Mouse (Mus musculus) cerebellum, adult 9-11 months (tissue): ENCODE results near the gene Rpl18a.
A peak's percentile ranks its signal among the peaks of the same experiment; 100 is the strongest.

Source experiments
- DNase-seq: peaks from one replicate; pipeline ENCODE4 v3.0.0; 2022

Gene Rpl18a

DNA sequence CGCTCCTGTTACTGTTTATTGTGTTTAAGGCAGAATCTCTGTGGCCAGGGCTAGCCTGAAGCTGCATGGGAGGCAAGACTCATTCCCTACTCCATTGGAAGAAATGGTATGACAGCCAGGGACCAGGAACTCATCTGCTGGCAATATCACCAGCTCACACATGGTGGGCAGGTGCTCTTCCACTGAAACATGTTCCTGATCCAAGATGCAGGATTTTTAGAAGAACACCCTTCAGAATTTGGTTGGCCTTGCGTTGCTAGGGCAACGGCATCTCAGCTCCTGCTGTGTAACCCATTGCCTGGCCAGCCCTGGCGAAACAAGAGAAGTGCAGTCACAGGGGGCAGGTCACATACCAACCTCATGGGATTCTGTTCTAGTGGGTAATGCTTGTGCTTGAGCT, 17.7 kb downstream of the Rpl18a start:
- peak; percentile 84 for DNase-seq

DNA sequence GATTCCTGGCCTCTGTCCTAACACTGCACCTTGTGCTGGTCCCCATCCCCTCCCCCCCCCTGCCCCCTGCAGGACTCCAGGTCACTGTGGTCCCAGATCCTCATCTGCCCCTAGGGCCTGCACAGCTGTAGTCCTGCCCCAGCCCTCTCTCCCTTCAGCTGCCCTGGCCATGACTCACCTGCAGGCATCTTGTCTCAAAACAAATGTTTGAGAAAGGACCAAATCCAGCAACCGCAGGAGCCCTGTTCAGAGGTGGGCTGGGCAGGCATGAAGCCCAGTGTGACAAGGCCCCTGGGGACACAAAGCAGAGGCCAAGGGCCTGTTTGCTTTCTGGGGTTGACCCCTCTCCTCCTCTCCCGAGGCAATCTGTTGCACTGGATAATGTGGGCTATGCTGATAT, 19.0 kb downstream of the Rpl18a start:
- DNase-seq: no peak

DNA sequence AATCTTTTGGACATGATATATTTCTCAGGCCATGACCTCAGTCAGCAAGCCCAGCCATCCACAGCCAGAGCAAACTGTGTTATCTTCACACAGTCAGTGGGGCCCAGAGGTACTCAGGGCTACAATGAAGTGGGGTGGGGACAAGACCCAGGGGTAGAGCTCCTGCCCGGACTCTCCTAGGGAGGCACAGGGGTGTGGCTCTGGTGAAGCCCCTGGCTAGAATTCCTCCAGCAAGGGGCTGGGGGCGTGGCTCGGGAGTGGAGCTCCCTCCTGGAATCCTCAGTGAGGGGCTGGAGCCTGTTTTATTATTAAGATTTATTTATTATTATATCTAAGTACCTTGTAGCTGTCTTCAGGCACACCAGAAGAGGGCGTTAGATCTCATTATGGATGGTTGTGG, 20.8 kb downstream of the Rpl18a start:
- DNase-seq: no peak

DNA sequence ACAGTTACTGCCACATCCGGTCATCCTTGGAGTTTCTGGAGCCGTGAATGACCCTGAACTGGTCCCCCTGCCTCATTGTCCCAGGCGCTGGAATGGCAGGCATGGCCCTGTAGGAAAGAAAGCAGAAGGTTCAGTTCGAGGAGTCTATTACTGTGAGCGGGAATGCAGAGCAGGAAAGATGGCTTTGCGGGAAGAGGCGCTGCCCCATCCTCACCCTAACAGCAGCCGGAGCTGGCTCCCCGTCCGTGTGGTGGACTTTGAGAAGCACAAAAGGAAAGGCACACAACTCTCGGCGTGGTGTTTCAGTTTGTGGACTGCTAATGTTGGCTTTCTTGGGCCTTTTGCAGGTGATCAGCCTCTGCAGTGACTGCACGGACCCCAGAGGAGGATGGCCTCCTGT, 22.8 kb downstream of the Rpl18a start:
- DNase-seq: peak; percentile 54

DNA sequence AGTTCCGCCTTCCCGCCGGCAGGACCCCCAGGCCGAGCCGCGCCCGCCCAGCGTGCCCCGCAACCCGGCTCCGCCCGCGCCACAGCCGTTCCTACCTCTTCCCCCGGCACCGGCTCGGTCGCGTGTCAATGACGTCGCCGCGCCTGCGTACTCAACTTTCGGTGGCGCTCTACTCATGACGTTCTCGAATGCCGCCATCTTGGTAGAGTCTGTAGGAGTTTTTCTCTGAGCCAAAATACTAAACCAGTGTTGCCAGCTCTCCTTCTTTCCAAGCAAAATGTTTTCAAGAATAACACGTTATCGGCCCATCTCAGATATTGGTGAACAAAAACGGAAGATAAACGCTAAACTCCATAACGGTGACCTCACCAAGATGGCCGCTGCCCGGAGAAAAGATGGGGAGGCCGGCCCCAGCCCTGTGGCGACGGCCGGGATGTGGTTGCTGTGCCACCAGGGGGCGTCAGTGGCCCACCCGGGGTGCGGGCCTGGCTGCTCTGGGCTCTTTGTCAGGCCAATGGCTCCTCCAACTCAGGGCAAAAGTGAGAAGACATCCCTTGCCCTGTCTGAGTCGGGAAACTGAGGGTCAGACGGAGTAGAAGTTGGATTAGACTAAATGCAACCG, 23.7 kb downstream of the Rpl18a start, which contains the start of gene Ccdc124:
Ccdc124 (minus strand) TSS at position 572 of the 622 bp plus-strand sequence.
- peak; percentile 96 for DNase-seq

DNA sequence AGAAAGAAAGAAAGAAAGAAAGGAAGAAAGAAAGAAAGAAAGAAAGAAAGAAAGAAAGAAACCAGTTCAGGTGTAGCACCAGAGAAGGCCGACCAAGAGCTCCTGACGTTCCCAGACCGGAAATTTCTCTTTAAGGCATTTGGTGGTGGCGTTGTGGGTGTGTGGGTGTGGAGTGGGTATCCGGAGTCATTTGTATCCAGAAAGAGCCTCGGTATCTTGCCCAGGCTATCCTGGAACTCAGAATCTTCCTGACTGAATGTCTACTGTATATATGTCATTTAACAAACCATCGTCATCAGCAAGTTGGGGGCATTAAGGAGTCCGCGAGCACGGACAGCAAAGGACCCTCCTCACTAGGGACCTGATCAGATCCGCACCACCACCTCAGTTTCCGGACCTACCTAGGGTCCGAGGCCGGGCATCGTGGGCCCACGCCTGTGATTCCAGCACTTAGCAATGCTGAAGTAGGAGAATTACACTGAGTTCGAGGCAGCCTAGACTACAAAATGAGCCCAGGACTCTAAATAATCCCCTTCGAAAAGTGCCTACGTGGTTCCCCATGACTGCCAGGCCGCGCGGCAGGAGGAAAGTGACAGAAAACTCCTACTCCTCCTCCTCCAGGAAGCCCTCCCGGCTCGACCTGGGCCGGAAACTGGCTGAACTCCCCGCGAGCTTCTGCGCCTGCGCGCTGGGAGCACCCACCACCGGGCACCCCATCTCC, 24.4 kb downstream of the Rpl18a start:
- DNase-seq: no peak

DNA sequence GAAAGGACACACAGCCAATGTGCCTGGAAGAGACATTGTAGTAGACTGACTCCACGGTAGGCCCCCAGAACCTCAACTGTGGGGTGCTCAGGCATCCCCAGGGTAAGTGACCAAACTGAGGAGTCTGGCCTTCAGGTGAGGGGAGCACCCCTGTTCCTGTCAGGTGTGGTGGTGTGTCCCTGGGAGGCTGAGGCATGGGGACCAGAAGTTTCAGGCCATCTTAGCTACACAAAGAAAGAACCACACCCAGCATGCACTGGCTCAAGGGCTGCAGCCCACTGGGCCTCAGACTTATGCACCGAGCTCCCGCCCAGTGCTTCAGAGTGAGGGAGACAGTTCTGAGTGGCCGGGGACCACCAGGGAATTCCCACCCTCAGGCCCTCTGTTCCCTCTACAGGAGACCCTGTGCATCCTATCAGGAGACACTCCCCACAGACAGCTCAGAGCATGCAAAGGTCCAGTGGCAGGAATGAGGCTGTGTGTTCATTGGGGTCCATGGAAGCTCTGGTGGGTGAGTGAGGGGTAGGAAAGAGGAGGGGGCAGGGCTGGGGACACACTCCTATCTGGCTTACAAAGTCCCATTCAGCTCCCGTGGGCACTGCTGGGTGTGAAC, 25.9 kb downstream of the Rpl18a start:
- no peak for DNase-seq

DNA sequence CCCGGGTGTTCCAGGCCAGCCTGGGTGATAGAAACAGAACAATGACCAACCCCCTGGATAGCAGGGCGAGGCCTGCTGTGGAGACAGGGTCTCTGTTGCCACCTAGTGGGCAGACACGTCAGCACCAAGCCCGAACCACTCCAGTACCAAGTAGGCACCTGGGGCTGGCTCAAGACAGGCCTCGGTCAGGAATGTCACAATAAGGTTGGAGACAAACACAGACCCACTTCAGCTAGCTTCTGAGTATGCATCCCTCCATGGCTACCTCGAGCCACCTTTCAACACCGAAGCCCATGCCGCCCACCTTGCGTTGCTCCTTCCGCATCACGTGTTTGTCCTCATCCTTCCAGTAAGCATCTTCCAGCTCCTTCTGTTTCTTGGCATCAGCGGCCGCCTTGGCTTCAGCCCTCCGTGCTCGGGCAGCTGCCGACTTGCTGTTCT, 27.6 kb downstream of the Rpl18a start:
- peak; percentile 72 for DNase-seq

DNA sequence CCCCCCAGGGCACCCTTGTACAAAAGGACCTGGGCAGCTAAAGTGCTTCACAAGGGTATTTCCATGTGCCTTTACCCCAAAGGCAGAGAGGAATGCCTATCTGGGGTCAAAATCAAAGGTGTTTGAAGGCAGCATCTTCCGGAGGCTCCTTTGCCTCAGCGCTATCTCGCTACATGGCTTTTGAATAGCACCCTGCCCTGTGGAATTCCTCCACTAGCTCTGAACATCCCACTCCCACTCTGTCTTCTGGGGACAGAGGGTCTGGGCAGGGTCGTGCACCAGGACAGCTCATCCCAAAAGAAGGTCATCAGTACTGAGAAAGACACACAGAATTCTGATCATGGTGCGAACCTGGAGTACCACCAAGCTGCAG, 28.0 kb downstream of the Rpl18a start:
- no peak for DNase-seq

DNA sequence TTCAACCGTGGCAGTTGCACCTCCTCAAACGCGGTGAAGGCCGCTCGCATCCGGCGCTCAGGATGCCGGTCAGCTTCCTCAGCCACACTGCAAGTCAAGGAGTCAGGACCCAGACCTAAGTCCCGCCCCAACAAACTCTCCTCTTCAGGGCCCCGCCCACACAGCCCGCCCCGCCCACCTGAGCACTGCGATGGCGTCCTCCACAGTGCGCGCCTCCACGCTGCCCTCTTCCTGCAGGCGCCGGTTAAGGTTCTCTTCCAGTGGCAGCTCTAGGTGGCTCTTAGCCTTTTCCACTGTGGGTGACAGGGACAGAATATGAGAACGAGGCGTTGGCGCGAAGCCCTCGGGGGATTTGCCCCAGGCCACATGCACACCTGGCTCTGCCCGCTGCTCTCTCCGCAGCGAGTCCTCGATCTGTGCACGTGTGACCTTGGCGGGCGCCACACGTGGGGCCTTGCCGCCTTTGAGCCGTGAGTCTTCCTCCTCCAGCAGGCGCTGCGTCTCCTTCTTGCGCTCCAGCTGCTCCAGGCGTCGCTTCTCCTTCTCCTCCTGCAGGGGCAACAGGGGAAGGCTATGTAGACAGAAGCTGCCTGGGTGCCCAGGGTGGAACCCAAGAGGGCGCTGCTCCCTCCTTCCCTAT, 28.5 kb downstream of the Rpl18a start:
- DNase-seq: peak; percentile 61

DNA sequence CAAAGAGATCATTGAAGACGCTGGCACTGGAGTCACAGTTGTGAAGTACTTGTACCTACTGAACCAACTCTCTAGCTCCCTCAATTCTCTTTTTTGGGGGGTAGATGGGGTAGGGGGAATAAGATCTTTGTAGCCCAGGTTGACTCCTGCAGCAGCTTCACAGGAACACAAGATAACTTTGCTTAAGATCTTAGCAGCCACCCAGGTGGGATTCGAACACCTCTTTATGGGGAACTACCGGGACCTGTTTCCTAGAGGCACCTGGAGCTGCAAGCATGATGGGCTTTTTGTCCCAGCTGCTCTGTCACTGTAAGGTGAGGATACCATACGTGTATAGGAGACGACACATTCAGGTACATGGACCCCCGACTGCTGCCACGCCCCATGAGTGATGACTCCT, 30.6 kb downstream of the Rpl18a start:
- DNase-seq: no peak

DNA sequence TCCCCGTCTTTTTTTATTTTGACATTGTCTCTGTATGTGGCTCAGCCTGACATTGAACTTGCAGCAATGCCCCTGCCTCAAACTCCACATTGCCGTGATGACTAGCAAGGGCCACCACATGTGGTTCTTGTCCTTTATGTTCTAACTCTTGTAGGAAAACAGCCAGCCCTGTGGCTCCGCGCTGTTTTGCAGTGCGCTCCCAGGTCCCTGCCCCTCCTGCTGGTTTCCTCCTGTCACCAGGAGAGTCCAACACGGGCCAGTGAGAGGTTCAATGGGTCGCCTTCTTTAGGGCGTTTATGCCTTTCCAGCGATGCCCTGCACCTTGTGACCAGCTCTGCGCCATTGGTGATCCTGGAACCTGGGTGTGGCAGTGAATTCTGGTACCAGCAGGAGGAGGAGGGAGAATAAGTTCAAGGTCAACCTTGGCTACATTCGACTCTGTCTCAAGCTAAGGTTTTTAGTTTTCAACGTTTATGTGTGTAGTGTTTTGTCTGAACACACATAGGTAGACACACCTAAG, 31.2 kb downstream of the Rpl18a start:
- DNase-seq: no peak

DNA sequence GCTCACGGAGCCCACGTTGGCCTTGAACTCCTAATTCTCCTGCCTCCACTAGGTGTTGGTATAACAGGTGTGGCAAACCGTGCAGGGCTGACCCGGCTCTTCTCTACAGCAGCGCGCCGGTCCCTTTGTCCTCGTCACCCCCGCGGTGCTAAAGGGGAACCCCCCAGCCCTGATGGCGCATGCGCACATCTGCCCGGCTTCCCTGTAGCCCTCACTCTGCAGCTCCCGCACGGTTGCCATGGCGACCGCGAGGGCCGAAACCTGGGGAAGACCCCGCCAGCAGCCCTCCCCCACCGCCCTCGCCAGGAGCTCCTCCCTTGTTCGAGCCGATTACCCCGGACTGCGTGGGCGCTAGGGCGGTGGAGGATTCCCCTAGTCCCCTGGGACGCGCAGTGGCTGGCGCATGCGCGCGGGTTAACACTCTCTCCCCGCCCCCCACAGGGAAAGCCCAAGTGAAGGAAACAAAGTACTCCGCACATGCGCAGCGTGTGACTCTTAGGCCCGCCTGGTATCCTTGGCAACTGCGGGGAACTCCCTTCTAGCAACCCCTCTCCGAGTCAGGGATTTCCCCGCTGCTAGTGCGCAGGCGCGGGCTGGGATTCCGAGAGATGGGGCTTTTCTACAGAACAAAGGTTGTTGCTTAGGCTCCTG, 31.7 kb downstream of the Rpl18a start:
- DNase-seq: peak; percentile 99

DNA sequence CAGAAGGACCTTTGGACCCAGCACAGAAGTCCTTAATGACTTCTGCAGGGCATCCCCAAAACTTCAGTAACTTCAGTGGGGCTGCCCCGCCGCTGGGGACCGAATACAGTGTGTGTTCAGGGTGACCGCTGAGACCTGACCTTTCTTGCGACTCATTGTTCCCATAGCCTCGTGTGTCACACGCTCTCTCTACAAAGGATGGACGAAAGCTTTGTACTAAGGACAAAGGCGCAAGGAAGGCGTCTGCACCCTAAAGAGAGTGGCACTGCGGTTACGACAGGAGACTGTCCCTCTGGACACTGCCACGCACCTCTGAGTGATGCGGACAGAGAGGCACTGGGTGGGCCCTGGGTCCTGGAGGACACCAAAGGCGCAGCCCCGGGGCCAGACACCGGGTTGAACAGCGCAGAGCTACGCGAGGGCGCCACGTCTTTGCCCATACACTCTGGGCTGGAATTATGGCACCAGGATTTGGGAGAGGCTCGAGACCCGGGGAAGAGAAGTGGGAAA, 32.4 kb downstream of the Rpl18a start:
- peak; percentile 68 for DNase-seq

DNA sequence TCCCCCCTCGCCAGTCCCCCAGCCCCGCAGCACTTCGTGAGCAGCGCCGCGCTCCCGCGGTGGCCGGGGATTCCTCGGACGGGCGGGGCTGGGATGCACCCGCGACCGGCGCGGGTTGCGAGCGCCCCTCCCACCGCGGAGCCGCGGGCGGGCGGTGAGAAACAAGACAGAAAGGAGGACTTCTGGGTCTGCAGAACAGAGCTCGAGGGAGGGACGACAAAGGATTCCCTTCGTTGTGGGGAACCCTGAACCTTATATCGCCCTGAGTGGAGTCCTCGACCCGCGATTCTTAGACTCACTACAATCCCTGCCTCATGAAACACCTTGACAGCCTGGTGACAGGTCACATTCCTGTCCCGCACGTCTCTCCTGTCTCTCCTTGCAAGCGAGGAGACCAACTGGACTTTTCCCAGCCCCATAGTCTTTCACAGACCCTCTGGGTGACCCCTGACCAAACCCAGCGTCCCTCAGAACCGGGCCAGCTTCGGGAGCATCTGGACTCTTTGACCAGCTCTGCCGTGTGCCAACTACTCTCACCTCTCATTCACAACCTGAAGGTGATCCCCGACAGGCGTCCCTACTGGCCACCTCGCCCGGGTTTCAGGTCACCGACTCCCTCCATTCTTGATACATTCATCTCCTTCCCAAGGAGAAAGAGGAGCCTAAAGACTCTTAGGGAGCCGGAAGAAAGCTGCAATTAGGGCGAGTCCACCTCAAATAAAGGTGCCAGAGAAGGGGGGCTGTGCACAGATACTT, 33.1 kb downstream of the Rpl18a start:
- DNase-seq: peak; percentile 62

DNA sequence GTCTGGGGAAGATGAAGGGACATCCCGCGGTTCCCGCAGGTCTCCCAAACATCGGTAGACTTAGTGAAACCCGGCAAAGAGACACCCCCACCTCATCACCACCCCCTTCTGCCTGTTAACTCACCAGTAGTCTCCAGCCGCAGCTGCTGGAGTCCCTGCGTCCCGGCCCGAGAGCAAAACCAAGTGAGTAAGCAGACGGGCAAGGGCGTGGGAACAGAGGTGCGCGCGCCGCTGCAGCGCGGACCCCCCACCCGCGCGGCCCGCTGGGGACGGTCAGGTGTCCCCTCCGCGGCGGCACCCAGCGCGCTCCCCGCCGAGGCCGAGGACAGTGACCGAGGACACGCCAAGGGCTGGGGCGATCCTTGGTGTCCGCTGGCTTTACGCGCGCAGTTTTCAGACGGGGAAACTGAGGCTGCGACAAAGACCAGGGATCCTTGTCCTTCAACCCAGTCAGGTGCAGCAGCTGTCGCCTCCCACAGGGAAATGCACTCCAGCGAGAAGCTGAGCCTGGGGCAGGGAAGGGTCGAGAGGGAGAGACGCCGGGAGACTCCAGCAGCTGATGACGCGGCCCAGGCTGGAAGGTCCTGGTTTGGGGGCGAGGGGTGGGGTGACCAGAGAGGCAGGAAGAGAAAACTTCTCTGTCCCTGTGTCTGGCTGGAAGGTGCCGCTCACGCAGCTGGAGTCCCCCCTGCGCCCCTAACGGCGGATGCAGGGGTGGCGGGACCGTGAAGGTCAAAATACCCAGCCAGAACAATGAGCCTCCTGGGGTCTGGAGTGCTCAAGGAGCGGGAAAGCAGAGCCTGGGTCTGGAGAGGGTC, 34.2 kb downstream of the Rpl18a start, which contains the start of gene Kcnn1:
Kcnn1 (minus strand) TSS at position 435 of the 818 bp plus-strand sequence.
- DNase-seq: peak; percentile 50

DNA sequence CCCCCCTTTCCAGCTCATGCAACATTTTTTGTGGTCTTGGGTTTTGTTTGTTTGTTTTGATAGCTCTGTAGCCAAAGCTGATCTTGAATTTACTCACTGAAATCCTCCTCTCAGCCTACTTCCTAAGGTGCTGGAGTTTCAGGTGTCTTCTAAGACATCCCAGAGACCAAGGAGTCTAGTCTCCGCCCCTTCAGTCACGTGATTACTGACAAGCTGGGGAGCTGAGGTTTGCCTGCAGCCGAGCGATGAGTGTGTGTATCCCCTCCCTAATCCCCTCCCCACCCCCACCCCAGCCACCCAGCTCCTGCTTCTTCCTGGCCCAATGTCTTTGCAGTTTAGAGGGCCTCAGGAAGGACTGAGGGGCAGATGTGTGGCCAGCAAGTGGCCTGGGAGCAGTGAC, 39.7 kb downstream of the Rpl18a start:
- no peak for DNase-seq

DNA sequence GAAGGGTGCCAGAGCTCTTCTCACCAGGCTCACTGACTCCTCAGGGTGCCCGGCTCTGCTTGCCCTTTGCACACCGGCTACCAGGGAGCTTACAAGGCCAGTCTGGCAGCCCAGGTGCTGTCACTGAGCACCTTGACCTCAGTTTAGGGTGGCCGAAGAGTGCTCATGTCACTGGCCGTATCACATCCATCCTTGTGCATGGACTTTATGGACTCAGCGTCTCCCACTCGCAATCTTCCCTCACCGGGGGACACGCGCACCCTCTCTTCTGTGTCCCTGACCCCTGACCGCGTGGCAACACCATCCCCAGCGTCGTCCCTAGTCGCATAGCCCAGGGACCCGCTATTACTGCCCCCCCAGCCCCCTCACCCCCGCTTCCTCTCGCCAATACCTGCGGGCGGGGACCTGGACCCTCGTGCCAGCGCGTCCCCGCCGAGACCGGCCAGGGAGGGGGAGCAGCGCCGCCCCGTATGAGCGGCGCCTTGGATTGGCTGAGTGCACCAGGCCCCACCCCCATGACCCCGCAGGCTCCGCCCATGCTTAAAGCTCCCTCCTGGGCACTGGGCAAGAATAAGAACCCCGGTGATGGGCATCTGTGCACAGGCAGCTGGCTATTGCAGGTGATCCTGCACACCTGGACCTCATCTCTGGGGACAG, 40.5 kb downstream of the Rpl18a start:
- DNase-seq: peak; percentile 85

DNA sequence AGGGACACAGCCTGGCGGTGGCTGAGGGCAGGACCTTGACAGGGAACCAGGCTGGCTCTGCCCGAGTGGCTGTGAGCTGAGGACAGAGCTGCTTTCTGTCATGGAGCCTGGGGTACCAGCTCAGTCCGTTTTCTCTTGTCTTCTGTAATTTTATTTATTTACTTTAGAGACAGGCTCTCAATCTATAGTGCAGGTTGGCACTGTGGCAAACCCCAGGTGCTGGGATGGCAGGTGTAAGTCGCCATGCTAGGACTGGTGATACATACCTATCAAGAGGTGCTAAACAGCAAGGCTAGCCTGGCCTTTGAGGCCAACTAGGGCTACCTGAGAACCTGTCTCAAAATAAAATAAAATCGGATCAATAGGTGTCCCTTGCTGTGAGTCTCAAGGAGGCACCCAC, 41.2 kb downstream of the Rpl18a start:
- no peak for DNase-seq

DNA sequence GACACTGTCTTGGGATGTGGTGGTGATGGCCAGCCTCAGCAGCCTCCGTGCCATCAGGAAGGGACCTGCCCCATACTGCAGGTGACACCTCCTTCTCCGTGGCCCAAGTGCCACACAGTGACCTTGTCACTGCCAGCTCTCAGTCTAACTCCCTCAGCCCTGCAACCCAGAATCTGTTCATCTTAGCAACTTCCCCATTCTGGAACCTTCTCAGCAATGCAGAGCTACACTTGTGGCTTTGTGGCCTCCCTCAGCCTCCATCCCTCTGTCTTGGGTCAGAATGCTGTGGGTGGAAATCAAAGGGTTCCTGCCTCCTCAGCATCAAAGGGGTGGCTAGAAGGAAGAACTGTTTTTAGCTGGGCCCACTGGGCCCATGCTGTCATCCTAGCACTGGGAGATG, 43.3 kb downstream of the Rpl18a start:
- no peak for DNase-seq
